Mouse (Mus musculus): ENCODE measurements around the gene Kif23.

DNA sequence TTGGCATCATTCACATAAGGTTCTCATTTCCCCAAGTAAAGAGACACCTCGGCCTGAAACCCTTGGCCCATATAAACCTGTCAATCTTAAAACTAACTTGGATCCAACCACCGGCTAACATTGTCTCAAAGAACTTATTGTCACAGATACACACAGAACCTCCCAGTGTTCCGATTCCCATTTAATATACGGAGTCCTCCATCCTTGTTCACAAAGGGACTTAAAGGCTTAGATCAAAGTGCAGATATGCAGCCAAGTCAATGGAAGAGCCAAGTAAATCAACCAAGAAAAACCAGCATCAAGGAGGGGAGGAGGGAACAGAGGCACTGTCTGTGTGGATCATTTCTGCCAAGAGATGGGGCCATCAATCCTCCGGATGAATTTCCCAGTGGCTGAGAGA is 41.0 kb downstream of the Kif23 start:
- TF ChIP-seq CTCF (IDR thresholded peaks at IDR 0.05; ENCODE audit: control insufficient read depth, insufficient read depth, low read length) (no peak), POLR2A (IDR thresholded peaks at IDR 0.05; ENCODE audit: borderline replicate concordance, control insufficient read depth, low read depth, low read length) (no peak)

Data from bone marrow, adult 2 months (tissue).